Mouse (Mus musculus) CH12.LX (cell line): ENCODE measurements at regions not wholly inside any gene's neighbourhood (a gene's known extent, or its start where the extent isn't known, plus 50 kb on each side); places are given as distances from the start of the nearest gene placed in this dataset.

Experiments
- DNase-seq: peaks from one replicate; pipeline ENCODE4 v3.0.0-alpha.2; 2013; ENCODE audit errors: extremely low read depth
- H3K27ac ChIP-seq: 2 replicates; pipeline ENCODE4 v1.5.1; 2012; ENCODE audit warnings: low read depth, mild to moderate bottlenecking, control low read depth, moderate library complexity; ENCODE audit not compliant: insufficient read depth
- H3K27me3 ChIP-seq: replicated peaks from 2 replicates; pipeline ENCODE3; 2012; ENCODE audit warnings: inconsistent platforms
- H3K36me3 ChIP-seq, 2 experiments: replicated peaks in 1 of 2; 2 replicates each; pipeline versions ENCODE3 to v1.6.1; 2012; ENCODE audit warnings: inconsistent platforms in 1 of 2, low read length in 1 of 2, mild to moderate bottlenecking in 1 of 2, mixed read lengths in 1 of 2, moderate library complexity in 1 of 2; ENCODE audit not compliant: control insufficient read depth in 1 of 2, insufficient read depth in 1 of 2
- H3K4me1 ChIP-seq, 2 experiments: 2 replicates each; pipeline ENCODE4 v1.6.1; 2012; ENCODE audit warnings: inconsistent platforms in 1 of 2, moderate library complexity in 1 of 2; ENCODE audit not compliant: insufficient read depth in 2 of 2, control insufficient read depth in 1 of 2
- H3K4me2 ChIP-seq: 2 replicates; pipeline ENCODE4 v1.6.1; 2012; ENCODE audit warnings: low read depth, mild to moderate bottlenecking, control low read depth; ENCODE audit not compliant: poor library complexity, insufficient read depth, severe bottlenecking
- H3K4me3 ChIP-seq, 3 experiments: fragments of 150-350 bp in 1 of 3; sonication (generic) in 1 of 3; replicated peaks in 1 of 3; 2 replicates each; pipeline versions ENCODE3 to v1.5.1; 2011 to 2012; ENCODE audit warnings: low read depth in 2 of 3, low read length in 2 of 3, mild to moderate bottlenecking in 2 of 3, moderate library complexity in 2 of 3, control low read depth in 1 of 3, improper control_type of control experiment in 1 of 3, inconsistent platforms in 1 of 3, mixed read lengths in 1 of 3; ENCODE audit not compliant: poor library complexity in 1 of 3
- H3K79me2 ChIP-seq: replicated peaks from 2 replicates; pipeline ENCODE4 v1.6.1; 2012; ENCODE audit warnings: mild to moderate bottlenecking, moderate library complexity; ENCODE audit not compliant: control insufficient read depth, poor library complexity, insufficient read depth, severe bottlenecking; ENCODE audit errors: extremely low read depth
- H3K9ac ChIP-seq: 2 replicates; pipeline ENCODE4 v1.6.1; 2012; ENCODE audit warnings: low read depth, mild to moderate bottlenecking, control low read depth, moderate library complexity; ENCODE audit not compliant: insufficient read depth
- H3K9me3 ChIP-seq: replicated peaks from 2 replicates; pipeline ENCODE3; 2012; ENCODE audit warnings: low read length, inconsistent platforms, mixed read lengths
- CHD2 ChIP-seq: IDR thresholded peaks from 2 replicates; pipeline ENCODE4 v1.6.1; 2011; ENCODE audit warnings: low read length, improper control_type of control experiment
- CTCF ChIP-seq, 2 experiments: IDR thresholded peaks in 1 of 2; conservative IDR thresholded peaks in 1 of 2; 2 replicates each; pipeline ENCODE4 v1.5.1; 2011 to 2012; ENCODE audit warnings: low read depth in 2 of 2, low read length in 2 of 2, improper control_type of control experiment in 1 of 2, inconsistent platforms in 1 of 2, mild to moderate bottlenecking in 1 of 2, moderate library complexity in 1 of 2
- ELF1 ChIP-seq: IDR thresholded peaks from 2 replicates; pipeline ENCODE4 v1.6.1; 2014; ENCODE audit warnings: low read depth, mild to moderate bottlenecking, inconsistent platforms, low read length, improper control_type of control experiment
- EP300 ChIP-seq: IDR thresholded peaks from 2 replicates; pipeline ENCODE4 v1.6.1; 2011; ENCODE audit warnings: low read length, improper control_type of control experiment
- HCFC1 ChIP-seq: IDR thresholded peaks from 2 replicates; pipeline ENCODE4 v1.6.1; 2012; ENCODE audit warnings: low read depth, mild to moderate bottlenecking, inconsistent platforms, low read length, improper control_type of control experiment
- IRF4 ChIP-seq: IDR thresholded peaks from 2 replicates; pipeline ENCODE4 v1.6.1; 2014; ENCODE audit warnings: low read depth, mild to moderate bottlenecking, inconsistent platforms, low read length, improper control_type of control experiment
- JUN ChIP-seq: IDR thresholded peaks from 2 replicates; pipeline ENCODE4 v1.6.1; 2011; ENCODE audit warnings: low read depth, mild to moderate bottlenecking, low read length, improper control_type of control experiment, moderate library complexity; ENCODE audit not compliant: insufficient read depth
- JUND ChIP-seq: conservative IDR thresholded peaks from 2 replicates; pipeline ENCODE4 v1.6.1; 2011; ENCODE audit warnings: low read depth, low read length, improper control_type of control experiment
- KAT2A ChIP-seq: IDR thresholded peaks from 2 replicates; pipeline ENCODE4 v1.6.1; 2012; ENCODE audit warnings: low read length, improper control_type of control experiment, inconsistent platforms; ENCODE audit not compliant: insufficient replicate concordance
- MAX ChIP-seq: IDR thresholded peaks from 2 replicates; pipeline ENCODE4 v1.6.1; 2011; ENCODE audit warnings: low read length, improper control_type of control experiment
- MEF2A ChIP-seq: IDR thresholded peaks from 2 replicates; pipeline ENCODE4 v1.6.1; 2014; ENCODE audit warnings: low read depth, mild to moderate bottlenecking, inconsistent platforms, low read length, improper control_type of control experiment, borderline replicate concordance
- MYC ChIP-seq: IDR thresholded peaks from 2 replicates; pipeline ENCODE4 v1.6.1; 2011; ENCODE audit warnings: low read depth, mild to moderate bottlenecking, improper control_type of control experiment, low read length
- NELFE ChIP-seq: IDR thresholded peaks from 2 replicates; pipeline ENCODE4 v1.6.1; 2011; ENCODE audit warnings: low read depth, low read length, improper control_type of control experiment
- PAX5 ChIP-seq: IDR thresholded peaks from 2 replicates; pipeline ENCODE4 v1.6.1; 2012; ENCODE audit warnings: low read length, inconsistent platforms, mixed read lengths
- POLR2A ChIP-seq: IDR thresholded peaks from 2 replicates; pipeline ENCODE4 v1.6.1; 2011; ENCODE audit warnings: low read depth, mild to moderate bottlenecking, improper control_type of control experiment, low read length
- RAD21 ChIP-seq: IDR thresholded peaks from 2 replicates; pipeline ENCODE4 v1.6.1; 2011; ENCODE audit warnings: low read depth, mild to moderate bottlenecking, low read length, improper control_type of control experiment, moderate library complexity
- RCOR1 ChIP-seq: conservative IDR thresholded peaks from 2 replicates; pipeline ENCODE4 v1.6.1; 2012; ENCODE audit warnings: low read depth, mild to moderate bottlenecking, inconsistent platforms, low read length, improper control_type of control experiment
- SIN3A ChIP-seq: IDR thresholded peaks from 2 replicates; pipeline ENCODE4 v1.6.1; 2012; ENCODE audit warnings: low read length, improper control_type of control experiment, inconsistent platforms
- SMC3 ChIP-seq: IDR thresholded peaks from 2 replicates; pipeline ENCODE4 v1.6.1; 2011; ENCODE audit warnings: low read depth, low read length, improper control_type of control experiment
- UBTF ChIP-seq: IDR thresholded peaks from 2 replicates; pipeline ENCODE4 v1.6.1; 2012; ENCODE audit warnings: low read depth, mild to moderate bottlenecking, inconsistent platforms, low read length, improper control_type of control experiment, moderate library complexity
- USF1 ChIP-seq: IDR thresholded peaks from 2 replicates; pipeline ENCODE4 v1.6.1; 2014; ENCODE audit warnings: low read depth, mild to moderate bottlenecking, inconsistent platforms, low read length, improper control_type of control experiment
- USF2 ChIP-seq: conservative IDR thresholded peaks from 2 replicates; pipeline ENCODE4 v1.6.1; 2011; ENCODE audit warnings: low read depth, low read length, improper control_type of control experiment
- ZC3H11A ChIP-seq: IDR thresholded peaks from 2 replicates; pipeline ENCODE4 v1.6.1; 2012; ENCODE audit warnings: low read depth, mild to moderate bottlenecking, inconsistent platforms, low read length, improper control_type of control experiment
- ZKSCAN1 ChIP-seq: IDR thresholded peaks from 2 replicates; pipeline ENCODE4 v1.6.1; 2012; ENCODE audit warnings: low read depth, inconsistent platforms, low read length, improper control_type of control experiment, borderline replicate concordance
- ZNF384 ChIP-seq: IDR thresholded peaks from 2 replicates; pipeline ENCODE4 v1.6.1; 2012; ENCODE audit warnings: low read depth, low read length, improper control_type of control experiment, inconsistent platforms
- dilution Hi-C: fragments of 300-500 bp; cut with MboI; formaldehyde crosslinking; loops from 2 replicates; pipeline ENCODE4 v1.14.3; 2020; ENCODE audit warnings: low sequenced_read_pairs; ENCODE audit not compliant: extremely low pct_unique_long_range_greater_than_20kb, extremely low pct_ligation_motif_present
- in situ Hi-C: fragments of 300-500 bp; cut with MboI; formaldehyde crosslinking; loops from 3 replicates; pipeline ENCODE4 v1.14.3; 2019; ENCODE audit warnings: low sequenced_read_pairs, low pct_ligation_motif_present, low pct_unique_long_range_greater_than_20kb, mixed read lengths

DNA sequence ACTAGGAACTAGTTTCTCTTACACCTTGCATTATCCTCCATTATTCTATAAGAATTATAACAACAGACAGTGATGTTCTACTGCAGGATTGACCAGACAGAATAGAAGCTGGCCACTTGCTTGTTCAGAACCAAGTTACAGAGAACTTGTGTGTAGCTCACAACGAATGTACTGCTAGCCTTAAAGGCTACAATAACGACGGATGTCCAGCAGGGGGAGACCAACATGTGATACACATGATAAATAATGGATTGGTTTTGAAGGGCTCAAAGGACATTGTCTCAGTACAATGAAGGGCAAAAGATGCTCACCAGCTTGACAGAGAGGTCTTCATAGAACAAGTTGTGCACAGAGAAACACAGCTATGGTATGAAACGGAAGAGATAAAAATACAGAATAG is 493.9 kb upstream of the Syt1 start:
- H3K27ac ChIP-seq, result no peak overlapping the region
- dilution Hi-C loops, result no loop called here
- no peaks in the 10 kb centered on the region for H3K9me3 ChIP-seq
- in situ Hi-C loops, result no loop called here
- no peaks in the 10 kb centered on the region for H3K36me3 ChIP-seq
- peak; percentile 41 for DNase-seq
- H3K4me3 ChIP-seq, result no peak overlapping the region
- H3K4me2 ChIP-seq, result no peak overlapping the region
- no peaks in the 10 kb centered on the region for H3K79me2 ChIP-seq
- H3K9ac ChIP-seq, result no peak overlapping the region
- H3K4me1 ChIP-seq, result no peaks in the 10 kb centered on the region
- TF ChIP-seq NELFE (no peak), ZNF384 (no peak), SMC3 (peak; percentile 39), CHD2 (no peak), ZC3H11A (no peak), KAT2A (no peak), IRF4 (no peak), HCFC1 (no peak), MAX (no peak), ELF1 (no peak), CTCF (conservative IDR thresholded peaks at IDR 0.05 in 1 of 2, IDR thresholded peaks at IDR 0.05 in 1 of 2; ENCODE audit: low read depth in 2 of 2, low read length in 2 of 2) (peak; percentile 40 to 59; a peak in 3 of 4 replicates), POLR2A (no peak), MYC (no peak)
- no peaks in the 10 kb centered on the region for H3K27me3 ChIP-seq

DNA sequence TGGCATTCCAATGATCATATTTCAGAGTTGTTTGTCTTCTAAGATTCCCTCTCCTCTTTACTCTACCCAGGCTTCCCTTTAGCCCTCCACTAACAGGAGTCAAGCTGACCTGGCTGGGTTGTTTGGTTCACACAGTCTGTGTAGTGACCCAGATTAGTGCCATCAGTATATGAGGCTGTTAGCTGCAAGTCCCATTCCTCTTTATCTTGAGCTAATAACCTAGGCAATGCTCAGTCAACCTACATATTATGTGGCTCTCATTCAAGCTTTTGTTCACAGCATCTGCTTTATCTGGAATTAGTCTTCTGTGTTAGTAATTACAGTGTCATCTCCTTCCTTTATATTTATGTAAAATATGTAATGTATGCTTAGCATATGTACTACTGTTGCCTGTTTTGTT is 490.1 kb upstream of the Syt1 start:
- H3K36me3 ChIP-seq, result no peaks in the 10 kb centered on the region
- no peaks in the 10 kb centered on the region for H3K79me2 ChIP-seq
- no peak overlapping the region for H3K27ac ChIP-seq
- dilution Hi-C loops (no loop called here), in situ Hi-C loops (no loop called here)
- H3K4me2 ChIP-seq, result no peak overlapping the region
- no peak for DNase-seq
- no peaks in the 10 kb centered on the region for H3K4me1 ChIP-seq
- H3K9me3 ChIP-seq, result no peaks in the 10 kb centered on the region
- H3K27me3 ChIP-seq, result no peaks in the 10 kb centered on the region
- no peak overlapping the region for H3K9ac ChIP-seq
- no peak overlapping the region for H3K4me3 ChIP-seq
- no peak for TF ChIP-seq USF2
- no peak for TF ChIP-seq USF1
- TF ChIP-seq JUND, result no peak
- TF ChIP-seq EP300, result no peak
- no peak for TF ChIP-seq JUN
- TF ChIP-seq PAX5, result no peak
- TF ChIP-seq SIN3A, result no peak
- no peak for TF ChIP-seq KAT2A
- no peak for TF ChIP-seq RCOR1
- no peak for TF ChIP-seq RAD21
- TF ChIP-seq ZC3H11A, result no peak
- no peak for TF ChIP-seq UBTF
- no peak for TF ChIP-seq ZKSCAN1
- no peak for TF ChIP-seq MEF2A
